Comparison of ENCODE assay signal across 8 mouse cellular contexts in genomic region chr10:80799070-80799566, GRCm38 (mm10). TPM values are rescaled to one million over a fixed set of nuclear protein-coding genes. Genes with fewer than 3 reads are reported as not detected.
DNase-seq lines count a peak whose midpoint lies in the region; ATAC-seq and TF ChIP-seq lines count a peak whose summit lies in the region.

No protein-coding gene starts in this region.

- H3K4me3 ChIP-seq in heart, embryonic 13.5 days = peak overlapping the region; percentile 88
- H3K4me3 ChIP-seq in ES-Bruce4 (ENCODE audit: low read depth, low read length) = peak overlapping the region; percentile 99
- peak overlapping the region; percentile 91 for H3K4me3 ChIP-seq in forebrain, embryonic 14.5 days (ENCODE audit: low read depth, low read length)
- peak overlapping the region; percentile 97 for H3K4me3 ChIP-seq in midbrain, embryonic 10.5 days

- H3K27me3 ChIP-seq in heart, embryonic 13.5 days (replicated peaks) = no peaks in the 10 kb centered on the region
- H3K27me3 ChIP-seq in ES-Bruce4 (ENCODE audit: control insufficient read depth, insufficient read depth, low read length, poor library complexity, severe bottlenecking) = no peaks in the 10 kb centered on the region
- no peaks in the 10 kb centered on the region for H3K27me3 ChIP-seq in forebrain, embryonic 14.5 days (replicated peaks; ENCODE audit: control insufficient read depth, insufficient read depth, low read length)
- H3K27me3 ChIP-seq in midbrain, embryonic 10.5 days (ENCODE audit: low read depth, poor library complexity, severe bottlenecking) = no peaks in the 10 kb centered on the region

- H3K27ac ChIP-seq in heart, embryonic 13.5 days (replicated peaks) = peak overlapping the region; percentile 98
- H3K27ac ChIP-seq in ES-Bruce4 (ENCODE audit: insufficient read depth, low read length) = peak overlapping the region; percentile 58
- H3K27ac ChIP-seq in forebrain, embryonic 14.5 days (ENCODE audit: low read depth, low read length) = peak overlapping the region; percentile 94
- peak overlapping the region; percentile 99 for H3K27ac ChIP-seq in midbrain, embryonic 10.5 days (replicated peaks)

- H3K4me2 ChIP-seq in heart, embryonic 13.5 days = peak overlapping the region; percentile 90
- H3K4me2 ChIP-seq in forebrain, embryonic 14.5 days (ENCODE audit: low read length) = peak overlapping the region; percentile 98

- H3K9ac ChIP-seq in heart, embryonic 13.5 days = peak overlapping the region; percentile 99
- H3K9ac ChIP-seq in ES-Bruce4 (ENCODE audit: low read depth, poor library complexity, severe bottlenecking) = peak overlapping the region; percentile 81
- H3K9ac ChIP-seq in forebrain, embryonic 14.5 days (ENCODE audit: low read length) = peak overlapping the region; percentile 93

- no peak for TF ChIP-seq POLR2A in ES-Bruce4 (IDR thresholded peaks at IDR 0.05; ENCODE audit: insufficient read depth, low read length)

- under 1% methylated on average over 18 of the region's 18 CpGs for WGBS in heart, embryonic 13.5 days
- 2% methylated on average over 18 of the region's 18 CpGs for WGBS in forebrain, embryonic 14.5 days
- 5% methylated on average over 18 of the region's 18 CpGs for WGBS in midbrain, embryonic 10.5 days

- no peak for DNase-seq in heart, postnatal 25 days (ENCODE audit: low spot score)
- DNase-seq in forebrain, embryonic 14.5 days (ENCODE audit: low spot score) = peak; percentile 27
- DNase-seq in midbrain, embryonic 10.5 days (ENCODE audit: low spot score) = no peak
- DNase-seq in left cerebral cortex, adult 8-10 months (ENCODE audit: low spot score in 2 of 2) = no peak
- DNase-seq in thymus, postnatal 0 days (ENCODE audit: low spot score) = no peak

- ATAC-seq in heart, embryonic 13.5 days (ENCODE audit: extremely low read depth, insufficient number of reproducible peaks, low FRiP score, low TSS enrichment) = no peak
- ATAC-seq in forebrain, embryonic 14.5 days = no peak
- ATAC-seq in inflammation-experienced regulatory T-cells, adult 6 months = no peak

- TF ChIP-seq CTCF in ES-Bruce4 (IDR thresholded peaks at IDR 0.05; ENCODE audit: low read depth, low read length) = no peak

- H3K4me1 ChIP-seq in heart, embryonic 13.5 days = peaks cover 27% of the 10 kb centered on the region
- peaks cover 2% of the 10 kb centered on the region for H3K4me1 ChIP-seq in ES-Bruce4 (ENCODE audit: control insufficient read depth, insufficient read depth, low read length)
- peaks cover 19% of the 10 kb centered on the region for H3K4me1 ChIP-seq in forebrain, embryonic 14.5 days (ENCODE audit: control insufficient read depth, insufficient read depth, low read length)
- H3K4me1 ChIP-seq in midbrain, embryonic 10.5 days = peaks cover 43% of the 10 kb centered on the region

- TF ChIP-seq EP300 in ES-Bruce4 (IDR thresholded peaks at IDR 0.05; ENCODE audit: insufficient read depth, low read depth, low read length) = no peak

- no peaks in the 10 kb centered on the region for H3K9me3 ChIP-seq in heart, embryonic 13.5 days
- no peaks in the 10 kb centered on the region for H3K9me3 ChIP-seq in ES-Bruce4 (replicated peaks; ENCODE audit: control insufficient read depth, insufficient read depth, low read length, poor library complexity, severe bottlenecking)
- no peaks in the 10 kb centered on the region for H3K9me3 ChIP-seq in forebrain, embryonic 14.5 days (replicated peaks; ENCODE audit: control insufficient read depth, low read length)
- no peaks in the 10 kb centered on the region for H3K9me3 ChIP-seq in midbrain, embryonic 10.5 days (replicated peaks)

- peaks cover 64% of the 10 kb centered on the region for H3K36me3 ChIP-seq in heart, embryonic 13.5 days
- peaks cover 20% of the 10 kb centered on the region for H3K36me3 ChIP-seq in ES-Bruce4 (ENCODE audit: control insufficient read depth, insufficient read depth, low read length, poor library complexity, severe bottlenecking)
- H3K36me3 ChIP-seq in forebrain, embryonic 14.5 days (ENCODE audit: control insufficient read depth, insufficient read depth, low read length) = peaks cover 69% of the 10 kb centered on the region
- H3K36me3 ChIP-seq in midbrain, embryonic 10.5 days = peaks cover 69% of the 10 kb centered on the region

- intact Hi-C loops in heart, postnatal 25 days (cut with DNase I) = loop anchor here (2.0 kb wide), 1 partner anchor 28 kb away; the partner anchor contains the start of gene Oaz1

RNA-seq across cellular contexts. Expression of gene Plekhj1, which starts 0.7 kb away (rescaled TPM):
- 79.6 and 86.5 TPM in 2 replicates for polyA plus RNA-seq in heart, embryonic 13.5 days (2015; fragmentation: Nextera tagmentation; extraction: Ambion mirVana)
- 10 to 100 TPM; 27.4 to 29.7 TPM for total RNA-seq in heart, postnatal 25 days (2021)
- polyA plus RNA-seq in ES-Bruce4 (2011; ENCODE audit: insufficient read depth, insufficient read length, low read depth, missing spikeins) = 73.5 and 81.6 TPM in 2 replicates
- 140 and 143 TPM in 2 replicates for polyA plus RNA-seq in forebrain, embryonic 14.5 days (2014; fragmentation: Nextera tagmentation; extraction: Ambion mirVana)
- 184 and 191 TPM in 2 replicates for polyA plus RNA-seq in midbrain, embryonic 10.5 days (2016; fragmentation: Nextera tagmentation; extraction: Ambion mirVana)
- 100 to 1,000 TPM; 127 to 149 (median 146) TPM for polyA plus RNA-seq in inflammation-experienced regulatory T-cells, adult 6 months (2017; shearing (Covaris generic))
- 10 to 100 TPM; 61.3 to 74.5 (median 66.4) TPM for total RNA-seq in left cerebral cortex, adult 8-10 months (2022)
- polyA plus RNA-seq in thymus, postnatal 0 days (2015; fragmentation: Nextera tagmentation; extraction: Ambion mirVana) = 137 and 140 TPM in 2 replicates

RNA-seq across cellular contexts. Expression of gene Sf3a2, which starts 1.1 kb away (rescaled TPM):
- 46.3 and 53.4 TPM in 2 replicates for polyA plus RNA-seq in heart, embryonic 13.5 days (2015; fragmentation: Nextera tagmentation; extraction: Ambion mirVana)
- total RNA-seq in heart, postnatal 25 days (2021) = 10 to 100 TPM; 29.6 to 29.9 TPM
- 90.1 and 100 TPM in 2 replicates for polyA plus RNA-seq in ES-Bruce4 (2011; ENCODE audit: insufficient read depth, insufficient read length, low read depth, missing spikeins)
- 66.6 and 71.7 TPM in 2 replicates for polyA plus RNA-seq in forebrain, embryonic 14.5 days (2014; fragmentation: Nextera tagmentation; extraction: Ambion mirVana)
- polyA plus RNA-seq in midbrain, embryonic 10.5 days (2016; fragmentation: Nextera tagmentation; extraction: Ambion mirVana) = 108 and 112 TPM in 2 replicates
- 10 to 100 TPM; 12.1 to 22.6 (median 17.8) TPM for polyA plus RNA-seq in inflammation-experienced regulatory T-cells, adult 6 months (2017; shearing (Covaris generic))
- total RNA-seq in left cerebral cortex, adult 8-10 months (2022) = 10 to 100 TPM; 35.5 to 53.7 (median 46.1) TPM
- 62.7 and 80.3 TPM in 2 replicates for polyA plus RNA-seq in thymus, postnatal 0 days (2015; fragmentation: Nextera tagmentation; extraction: Ambion mirVana)

RNA-seq across cellular contexts. Expression of gene Amh, which starts 5.9 kb away (rescaled TPM):
- polyA plus RNA-seq in heart, embryonic 13.5 days (2015; fragmentation: Nextera tagmentation; extraction: Ambion mirVana) = 0.11 TPM in 1 of 2 replicates, not detected in the other
- under 1 TPM; 0.39 TPM for total RNA-seq in heart, postnatal 25 days (2021)
- polyA plus RNA-seq in ES-Bruce4 (2011; ENCODE audit: insufficient read depth, insufficient read length, low read depth, missing spikeins) = 0.40 TPM in 1 of 2 replicates, not detected in the other
- 0.10 TPM in 1 of 2 replicates, not detected in the other for polyA plus RNA-seq in forebrain, embryonic 14.5 days (2014; fragmentation: Nextera tagmentation; extraction: Ambion mirVana)
- 0.07 TPM in 1 of 2 replicates, not detected in the other for polyA plus RNA-seq in midbrain, embryonic 10.5 days (2016; fragmentation: Nextera tagmentation; extraction: Ambion mirVana)
- not detected for polyA plus RNA-seq in inflammation-experienced regulatory T-cells, adult 6 months (2017; shearing (Covaris generic))
- 1 to 10 TPM; 1.1 to 2.2 (median 1.7) TPM for total RNA-seq in left cerebral cortex, adult 8-10 months (2022)
- polyA plus RNA-seq in thymus, postnatal 0 days (2015; fragmentation: Nextera tagmentation; extraction: Ambion mirVana) = 0.08 TPM in 2 replicates

RNA-seq across cellular contexts. Expression of gene Jsrp1, which starts 14.2 kb away (rescaled TPM):
- 5.7 and 5.9 TPM in 2 replicates for polyA plus RNA-seq in heart, embryonic 13.5 days (2015; fragmentation: Nextera tagmentation; extraction: Ambion mirVana)
- total RNA-seq in heart, postnatal 25 days (2021) = under 1 TPM; 0.48 to 0.81 TPM
- 0.85 TPM in 1 of 2 replicates, not detected in the other for polyA plus RNA-seq in ES-Bruce4 (2011; ENCODE audit: insufficient read depth, insufficient read length, low read depth, missing spikeins)
- 0.30 and 0.31 TPM in 2 replicates for polyA plus RNA-seq in forebrain, embryonic 14.5 days (2014; fragmentation: Nextera tagmentation; extraction: Ambion mirVana)
- polyA plus RNA-seq in midbrain, embryonic 10.5 days (2016; fragmentation: Nextera tagmentation; extraction: Ambion mirVana) = 0.44 and 0.71 TPM in 2 replicates
- polyA plus RNA-seq in inflammation-experienced regulatory T-cells, adult 6 months (2017; shearing (Covaris generic)) = not detected
- 1 to 10 TPM; 5.1 to 9.7 (median 6.2) TPM for total RNA-seq in left cerebral cortex, adult 8-10 months (2022)
- 0.15 and 0.29 TPM in 2 replicates for polyA plus RNA-seq in thymus, postnatal 0 days (2015; fragmentation: Nextera tagmentation; extraction: Ambion mirVana)

RNA-seq across cellular contexts. Expression of gene Oaz1, which starts 27.3 kb away (rescaled TPM):
- polyA plus RNA-seq in heart, embryonic 13.5 days (2015; fragmentation: Nextera tagmentation; extraction: Ambion mirVana) = 2,053 and 2,109 TPM in 2 replicates
- total RNA-seq in heart, postnatal 25 days (2021) = 100 to 1,000 TPM; 883 to 894 TPM
- polyA plus RNA-seq in ES-Bruce4 (2011; ENCODE audit: insufficient read depth, insufficient read length, low read depth, missing spikeins) = 471 and 498 TPM in 2 replicates
- 1,568 and 1,701 TPM in 2 replicates for polyA plus RNA-seq in forebrain, embryonic 14.5 days (2014; fragmentation: Nextera tagmentation; extraction: Ambion mirVana)
- polyA plus RNA-seq in midbrain, embryonic 10.5 days (2016; fragmentation: Nextera tagmentation; extraction: Ambion mirVana) = 2,246 and 2,347 TPM in 2 replicates
- polyA plus RNA-seq in inflammation-experienced regulatory T-cells, adult 6 months (2017; shearing (Covaris generic)) = 1,000 to 10,000 TPM; 1,680 to 2,431 (median 2,240) TPM
- total RNA-seq in left cerebral cortex, adult 8-10 months (2022) = 100 to 1,000 TPM; 505 to 586 (median 560) TPM
- polyA plus RNA-seq in thymus, postnatal 0 days (2015; fragmentation: Nextera tagmentation; extraction: Ambion mirVana) = 2,037 and 2,048 TPM in 2 replicates
